Mouse (Mus musculus) E14TG2a.4 (cell line): ENCODE results near the gene Sult6b2.

Source experiments
- CTCF ChIP-seq: conservative IDR thresholded peaks from 2 replicates; pipeline ENCODE4 v1.5.1; 2014; ENCODE audit warnings: low read length
- NANOG ChIP-seq: IDR thresholded peaks from 2 replicates; pipeline ENCODE4 v1.6.1; 2014; ENCODE audit warnings: borderline replicate concordance, low read length, mixed read lengths
- POU5F1 ChIP-seq: IDR thresholded peaks from 2 replicates; pipeline ENCODE4 v1.6.1; 2014; ENCODE audit warnings: low read length, borderline replicate concordance

GRCm38 (mm10) chr6:142792241-142792968 lies 11.9 kb downstream of the Sult6b2 start:
- TF ChIP-seq CTCF, result no peak
- TF ChIP-seq POU5F1, result no peak
- TF ChIP-seq NANOG, result no peak
